Mouse (Mus musculus) mouse trophoblast stem cell (cell line): ENCODE measurements around the gene Bcorl1.

Source experiments
- in situ Hi-C, 2 experiments: fragments of 300-500 bp; cut with MseI, MboI; formaldehyde crosslinking; loops; 2 replicates in 1 of 2; 3 replicates in 1 of 2; pipeline ENCODE4 v1.15.1; 2025

Bcorl1 gene

DNA sequence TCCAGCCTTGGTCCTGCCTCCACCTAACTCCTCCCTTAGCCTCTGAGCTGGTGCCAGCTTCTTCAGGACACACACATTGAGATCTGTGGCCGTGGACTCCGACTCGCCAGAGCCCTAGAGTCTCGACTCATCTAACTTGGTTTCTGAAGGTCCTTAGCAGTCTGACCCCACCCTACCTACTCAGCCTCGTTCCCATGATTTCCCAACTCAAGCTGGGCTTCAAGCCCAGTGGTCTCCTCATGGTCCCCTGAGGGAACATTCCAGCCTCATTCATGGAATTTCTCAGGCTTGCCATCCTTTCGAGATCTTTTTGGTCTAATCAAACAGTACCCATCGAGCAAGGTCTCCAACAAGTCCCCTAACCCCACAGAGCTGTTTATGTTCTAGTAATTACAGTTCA lies 100.8 kb downstream of the Bcorl1 start:
- in situ Hi-C loops, result no loop called here

DNA sequence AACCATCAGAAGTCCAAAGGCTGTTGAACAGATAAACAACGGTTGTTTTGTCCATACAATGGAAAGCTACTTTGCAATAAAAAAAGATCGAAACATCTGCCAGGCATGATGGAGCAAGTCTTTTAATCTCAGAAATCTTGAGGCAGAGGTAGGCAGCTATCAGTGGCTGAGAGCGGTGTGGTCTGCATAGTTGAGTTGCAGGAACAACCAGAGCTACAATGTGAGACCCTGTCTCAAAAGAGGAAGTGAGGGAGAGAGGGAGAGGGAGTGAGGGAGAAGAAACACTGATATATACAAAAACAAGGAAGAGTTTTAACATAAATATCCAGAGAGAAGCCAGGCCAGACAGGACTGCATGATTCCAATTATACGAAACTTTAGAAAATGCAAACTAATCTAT lies 103.5 kb downstream of the Bcorl1 start:
- in situ Hi-C loops, result no loop called here

DNA sequence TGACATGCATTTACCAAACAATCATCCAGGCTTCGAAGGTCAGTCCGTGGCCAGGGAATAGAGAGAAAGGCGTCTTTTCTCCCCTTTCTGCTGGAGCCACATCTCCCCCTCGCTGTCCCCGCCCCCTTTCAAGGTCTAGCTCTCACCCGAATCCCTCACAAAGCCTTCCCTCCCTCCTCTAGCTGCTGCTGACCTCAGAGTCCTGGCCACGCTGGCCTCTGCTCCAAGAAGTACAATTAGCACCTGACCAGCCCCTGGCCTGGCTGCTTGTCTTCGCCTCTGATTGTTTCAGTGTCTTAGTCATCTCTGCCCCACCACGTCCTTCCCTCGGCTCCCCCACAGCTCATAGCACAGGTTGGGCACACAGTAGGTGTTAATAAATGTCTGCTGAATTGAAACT lies 108.5 kb downstream of the Bcorl1 start:
- in situ Hi-C loops, result no loop called here

DNA sequence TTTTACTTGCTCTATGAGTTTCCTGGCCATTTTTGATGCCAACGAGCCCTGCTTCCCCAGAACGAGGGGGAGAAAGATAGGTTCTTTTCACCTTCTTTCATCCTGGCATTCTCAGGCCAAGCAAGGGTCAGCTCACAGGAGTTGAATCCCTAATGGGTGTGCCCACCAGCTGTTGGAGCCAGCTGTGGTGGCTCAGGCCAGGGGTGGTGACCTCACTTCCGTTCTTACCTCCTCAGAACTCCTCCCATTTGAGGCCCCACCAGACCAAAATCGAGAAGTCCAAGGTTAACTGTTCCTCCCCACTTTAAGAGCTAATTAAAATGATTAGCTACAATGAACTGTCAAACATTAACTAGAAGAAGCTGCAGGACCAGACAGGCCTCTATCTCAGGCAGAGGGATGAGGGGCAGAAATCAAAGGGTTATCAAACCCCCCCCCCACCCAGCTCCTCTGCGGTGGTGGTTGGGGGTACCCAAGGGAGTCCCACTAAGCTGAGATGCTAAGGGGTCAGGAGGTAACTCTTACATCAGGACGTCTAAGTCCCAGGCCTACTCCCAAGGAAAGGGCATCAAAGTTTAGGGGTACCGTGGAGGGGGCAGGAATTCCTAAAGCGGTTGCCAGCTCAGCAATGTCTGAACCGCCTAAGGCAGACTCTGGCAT lies 111.2 kb downstream of the Bcorl1 start:
- in situ Hi-C loops, result no loop called here

DNA sequence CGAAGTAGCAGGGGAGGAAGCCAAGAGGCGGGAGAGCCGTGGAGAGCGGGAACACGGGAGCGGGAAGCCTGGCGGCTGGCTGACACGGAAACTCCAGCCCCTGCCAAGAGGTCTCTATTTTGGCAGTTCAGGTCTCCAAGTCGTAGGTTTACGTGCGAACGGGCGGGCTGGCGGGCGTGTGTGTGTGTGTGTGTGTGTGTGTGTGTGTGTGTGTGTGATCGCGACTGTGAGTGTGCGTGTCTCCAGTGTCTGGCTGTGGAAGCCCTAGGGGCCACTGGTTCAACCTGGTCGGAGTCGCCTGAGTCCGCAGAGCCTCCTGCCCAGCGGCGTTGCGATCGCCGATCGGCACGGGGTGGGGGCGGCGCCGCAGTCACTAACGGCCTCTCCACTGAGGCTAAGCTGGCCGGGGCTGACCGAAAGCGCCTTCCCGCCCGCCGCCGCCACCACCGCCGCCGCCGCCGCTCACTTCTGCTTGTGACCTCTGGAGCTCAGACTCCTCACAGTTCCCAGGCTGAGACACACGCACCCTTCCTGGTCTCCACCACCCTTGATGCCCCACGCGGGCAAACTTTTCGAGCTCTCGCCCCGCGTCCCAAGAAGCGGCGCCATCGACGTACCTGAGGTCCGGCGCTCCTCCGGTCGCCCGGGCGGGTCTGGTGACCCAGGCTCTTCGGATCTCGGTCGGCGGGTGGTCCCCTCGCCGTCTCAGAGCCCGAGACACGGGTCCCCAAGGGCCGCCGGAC lies 111.9 kb downstream of the Bcorl1 start:
- in situ Hi-C loops, result no loop called here

DNA sequence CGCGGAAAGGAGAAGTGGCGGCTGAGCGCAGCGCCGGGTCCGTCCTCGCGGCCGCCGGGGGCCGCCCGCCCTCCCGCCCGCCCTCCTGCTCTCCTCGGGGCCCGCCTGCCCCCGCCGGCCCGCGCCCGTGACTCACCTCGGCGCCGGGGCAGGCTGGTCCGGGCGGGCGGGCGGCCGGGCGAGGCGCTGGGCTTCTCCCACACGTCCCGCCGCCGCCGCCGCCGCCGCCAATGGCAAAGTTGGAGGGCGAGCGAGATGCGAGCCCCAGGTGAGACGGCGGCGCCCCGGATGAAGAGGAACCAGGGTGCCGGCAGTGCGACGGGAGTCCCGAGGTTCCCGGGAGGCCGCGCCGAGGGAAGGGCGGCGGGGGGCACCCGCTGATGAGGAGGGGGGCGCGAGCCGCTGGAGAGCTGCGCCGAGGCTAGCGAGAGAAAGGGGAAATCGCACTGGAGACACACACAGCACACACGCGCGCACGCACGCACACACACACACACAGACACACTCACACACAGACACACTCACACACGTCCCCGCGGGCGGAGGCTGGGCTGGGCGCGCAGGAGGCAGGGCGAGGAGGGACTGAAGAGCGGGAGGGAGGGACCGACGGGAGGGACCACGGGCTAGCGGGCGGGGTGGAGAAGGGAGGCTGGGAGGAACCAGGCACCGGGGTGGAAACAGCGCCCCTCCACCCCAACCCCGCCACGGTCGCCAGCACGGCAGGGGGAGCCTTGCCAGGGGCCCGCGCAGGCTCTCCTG lies 112.8 kb downstream of the Bcorl1 start:
- in situ Hi-C loops, result no loop called here

DNA sequence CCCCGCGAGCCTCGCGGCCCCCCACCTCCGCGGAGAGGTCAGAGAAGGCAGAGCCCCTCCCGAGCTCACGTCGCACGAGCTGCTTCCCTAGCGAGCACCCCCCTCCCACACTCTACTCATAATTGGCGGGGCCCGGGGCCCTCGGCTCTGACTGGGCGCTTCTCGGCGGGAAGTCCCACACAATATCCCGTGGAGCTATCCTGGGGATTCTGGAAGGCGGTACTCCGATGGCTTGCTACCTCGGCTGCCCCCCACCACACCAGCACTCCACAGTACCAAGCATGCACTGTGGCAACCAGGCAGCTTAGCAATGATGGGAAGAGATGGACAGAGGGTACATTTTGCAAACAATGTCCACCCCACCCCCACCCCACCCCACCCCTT lies 113.3 kb downstream of the Bcorl1 start:
- in situ Hi-C loops, result no loop called here

DNA sequence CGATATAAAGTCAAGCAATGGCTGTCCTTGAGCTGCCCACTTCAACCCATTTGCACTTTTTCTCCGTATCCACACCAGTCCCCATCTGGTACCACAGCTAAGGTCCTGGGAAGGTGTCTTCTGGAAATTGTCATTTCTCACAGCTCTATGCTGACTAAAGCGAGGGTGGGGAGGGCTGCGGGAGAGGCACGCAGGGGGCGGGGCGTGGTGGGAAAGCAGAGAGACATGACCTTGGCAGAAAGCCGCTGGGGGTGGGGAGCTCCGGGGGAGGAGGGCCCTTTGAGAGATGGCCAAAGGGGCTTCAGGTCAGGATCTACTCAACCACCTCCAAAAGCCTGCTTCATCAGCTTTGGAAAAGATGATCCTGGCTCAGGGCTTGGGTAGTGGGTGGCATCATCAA lies 113.9 kb downstream of the Bcorl1 start:
- in situ Hi-C loops, result no loop called here

DNA sequence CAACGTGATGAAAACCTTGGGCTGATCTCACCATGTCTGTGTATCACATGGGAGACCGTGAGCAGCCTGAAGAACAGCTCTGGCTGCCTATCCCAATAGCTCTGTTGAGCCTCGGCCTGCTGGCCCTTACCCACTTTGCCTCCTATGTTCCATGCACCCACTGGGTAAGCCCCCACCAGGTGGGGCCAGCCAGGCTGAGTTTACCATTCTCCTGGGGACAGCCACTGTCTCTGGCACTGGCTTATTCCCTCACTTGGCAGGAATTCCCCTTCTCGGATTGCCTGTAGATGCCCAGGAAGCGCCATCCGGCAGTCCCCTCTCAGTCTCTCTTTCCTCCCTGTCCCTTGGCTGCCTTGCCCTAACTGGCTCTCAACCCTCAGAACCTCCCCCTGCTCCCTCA lies 115.8 kb downstream of the Bcorl1 start:
- in situ Hi-C loops, result no loop called here
